In genomic region chr9:32186489-32186888, GRCm38 (mm10) we compare ENCODE assay signal across 9 mouse cellular contexts.
DNase-seq lines count a peak whose midpoint lies in the region; ATAC-seq and TF ChIP-seq lines count a peak whose summit lies in the region.
"Had no signal": no experiment of that assay in that cellular context is flagged by ENCODE, and none has a peak within 500 bp of the region (broad histone marks: within the 10 kb centered on the region; RNA-seq: fewer than 3 reads in every experiment).

No protein-coding gene starts in this region.

- no peak overlapping the region for H3K4me2 ChIP-seq in intestine, postnatal 0 days (replicated peaks; ENCODE audit: low read depth)
- no peak overlapping the region for H3K4me2 ChIP-seq in intestine, embryonic 16.5 days (ENCODE audit: low read depth, low read length)
- H3K4me2 ChIP-seq: limb, embryonic 12.5 days had no signal

- no peak overlapping the region for H3K4me3 ChIP-seq in intestine, postnatal 0 days (ENCODE audit: low read depth, low read length)
- H3K4me3 ChIP-seq in intestine, embryonic 16.5 days (ENCODE audit: low read length): no peak overlapping the region
- H3K4me3 ChIP-seq: limb, embryonic 12.5 days had no signal

- TF ChIP-seq CTCF in intestine, postnatal 0 days (IDR thresholded peaks at IDR 0.05; ENCODE audit: low read depth): peak; percentile 66

- DNase-seq in A20 (ENCODE audit: low read depth, low spot score): peak; percentile 46
- peak; percentile 87 for DNase-seq in R1 (ENCODE audit: low read depth, low spot score)
- peak; percentile 43 to 54 for DNase-seq in kidney, postnatal 25 days
- no peak for DNase-seq in left cerebral cortex, postnatal 36 days (ENCODE audit: low spot score in 2 of 2)
- DNase-seq in testis, postnatal 14 days (ENCODE audit: low spot score): no peak
- DNase-seq in right cerebral cortex, postnatal 10 days (ENCODE audit: low spot score in 2 of 2): no peak

- no peak overlapping the region for H3K9ac ChIP-seq in intestine, postnatal 0 days (ENCODE audit: low read depth, low read length)
- H3K9ac ChIP-seq in intestine, embryonic 16.5 days (ENCODE audit: low read depth, low read length): no peak overlapping the region
- H3K9ac ChIP-seq: limb, embryonic 12.5 days had no signal

- no peak overlapping the region for H3K27ac ChIP-seq in intestine, postnatal 0 days (ENCODE audit: low read depth, low read length)
- no peak overlapping the region for H3K27ac ChIP-seq in intestine, embryonic 16.5 days (ENCODE audit: low read length)
- H3K27ac ChIP-seq: limb, embryonic 12.5 days had no signal

- no peaks in the 10 kb centered on the region for H3K9me3 ChIP-seq in intestine, postnatal 0 days (ENCODE audit: control insufficient read depth)
- no peaks in the 10 kb centered on the region for H3K9me3 ChIP-seq in intestine, embryonic 16.5 days (ENCODE audit: control insufficient read depth, low read length)
- H3K9me3 ChIP-seq: limb, embryonic 12.5 days had no signal

- peaks cover 18% of the 10 kb centered on the region for H3K36me3 ChIP-seq in intestine, postnatal 0 days (ENCODE audit: control insufficient read depth, insufficient read depth)
- no peaks in the 10 kb centered on the region for H3K36me3 ChIP-seq in intestine, embryonic 16.5 days (ENCODE audit: control insufficient read depth, insufficient read depth, low read length)

- H3K27me3 ChIP-seq in intestine, postnatal 0 days (replicated peaks; ENCODE audit: control insufficient read depth, insufficient read depth, low read length): no peaks in the 10 kb centered on the region
- H3K27me3 ChIP-seq in intestine, embryonic 16.5 days (replicated peaks; ENCODE audit: control insufficient read depth, insufficient read depth, low read length): no peaks in the 10 kb centered on the region
- H3K27me3 ChIP-seq: limb, embryonic 12.5 days had no signal

- ATAC-seq in intestine, postnatal 0 days: no peak
- no peak for ATAC-seq in intestine, embryonic 16.5 days

- H3K4me1 ChIP-seq in intestine, postnatal 0 days (replicated peaks; ENCODE audit: control insufficient read depth, insufficient read depth, low read length): no peaks in the 10 kb centered on the region
- H3K4me1 ChIP-seq in intestine, embryonic 16.5 days (ENCODE audit: control insufficient read depth, insufficient read depth, low read length): 0 out of 2 replicates have a peak, but pooled peaks cover 2% of the 10 kb centered on the region
- H3K4me1 ChIP-seq: limb, embryonic 12.5 days had no signal

- intact Hi-C loops in left cerebral cortex, postnatal 36 days (cut with DNase I): loop anchor here (5.0 kb wide), 1 partner anchor 36 kb away; no protein-coding TSS in a partner anchor

- 97% methylated on average over 2 of the region's 2 CpGs for WGBS in intestine, postnatal 0 days
- WGBS in intestine, embryonic 16.5 days: 94% methylated on average over 2 of the region's 2 CpGs

Comparison
In these comparisons a context has a peak if more than half of its experiments do, and no peak if none do; other contexts are left out.
1. DNase-seq: peak in A20 (single experiment), R1 (single experiment) and kidney, postnatal 25 days (2 of 2); none in left cerebral cortex, postnatal 36 days (0 of 2), testis, postnatal 14 days (single experiment) and right cerebral cortex, postnatal 10 days (0 of 2).